Mouse (Mus musculus): ENCODE results near the gene Dgkg. TPM values are rescaled to one million over a fixed set of nuclear protein-coding genes. Genes with fewer than 3 reads are reported as not detected.

Gene Dgkg
- polyA plus RNA-seq, 1 experiment from 2014 or later = 0.76 TPM

- Histone ChIP-seq H3K4me2 (ENCODE audit: low read length) (no peak overlapping the region), H3K9me3 (ENCODE audit: control insufficient read depth, low read length) (no peaks in the 10 kb centered on the region), H3K9ac (replicated peaks; ENCODE audit: low read length) (no peak overlapping the region), H3K27me3 (ENCODE audit: control insufficient read depth, insufficient read depth, low read length) (no peaks in the 10 kb centered on the region), H3K4me3 (replicated peaks; ENCODE audit: low read depth, low read length) (no peak overlapping the region), H3K4me1 (ENCODE audit: control insufficient read depth, insufficient read depth, low read length) (no peaks in the 10 kb centered on the region), H3K36me3 (ENCODE audit: control insufficient read depth, insufficient read depth, low read length) (no peaks in the 10 kb centered on the region), H3K27ac (replicated peaks; ENCODE audit: low read depth, low read length) (no peak overlapping the region)
- ATAC-seq (ENCODE audit: low FRiP score, low TSS enrichment) = no peak
- 89% methylated on average over 3 of the region's 3 CpGs for WGBS
- no peak for DNase-seq
Observed at GRCm38 (mm10) chr16:22499447-22499846, 157.6 kb downstream of the Dgkg start.

GRCm38 (mm10) chr16:22497976-22498375 lies 159.0 kb downstream of the Dgkg start:
- Histone ChIP-seq H3K4me1 (ENCODE audit: control insufficient read depth, insufficient read depth, low read length) (no peaks in the 10 kb centered on the region), H3K27ac (replicated peaks; ENCODE audit: low read depth, low read length) (no peak overlapping the region), H3K4me2 (ENCODE audit: low read length) (no peak overlapping the region), H3K9ac (replicated peaks; ENCODE audit: low read length) (no peak overlapping the region), H3K4me3 (replicated peaks; ENCODE audit: low read depth, low read length) (no peak overlapping the region), H3K27me3 (ENCODE audit: control insufficient read depth, insufficient read depth, low read length) (no peaks in the 10 kb centered on the region), H3K9me3 (ENCODE audit: control insufficient read depth, low read length) (no peaks in the 10 kb centered on the region), H3K36me3 (ENCODE audit: control insufficient read depth, insufficient read depth, low read length) (no peaks in the 10 kb centered on the region)
- ATAC-seq (ENCODE audit: low FRiP score, low TSS enrichment) (no peak), DNase-seq (no peak)
- 78% methylated on average over 3 of the region's 3 CpGs for WGBS

GRCm38 (mm10) chr16:22495259-22495658 lies 161.8 kb downstream of the Dgkg start:
- Histone ChIP-seq H3K36me3 (ENCODE audit: control insufficient read depth, insufficient read depth, low read length) (no peaks in the 10 kb centered on the region), H3K27ac (replicated peaks; ENCODE audit: low read depth, low read length) (no peak overlapping the region), H3K4me2 (ENCODE audit: low read length) (no peak overlapping the region), H3K4me1 (ENCODE audit: control insufficient read depth, insufficient read depth, low read length) (no peaks in the 10 kb centered on the region), H3K9ac (replicated peaks; ENCODE audit: low read length) (no peak overlapping the region), H3K4me3 (replicated peaks; ENCODE audit: low read depth, low read length) (no peak overlapping the region), H3K9me3 (ENCODE audit: control insufficient read depth, low read length) (no peaks in the 10 kb centered on the region), H3K27me3 (ENCODE audit: control insufficient read depth, insufficient read depth, low read length) (no peaks in the 10 kb centered on the region)
- WGBS = 81% methylated on average over 5 of the region's 5 CpGs
- no peak for DNase-seq
- ATAC-seq (ENCODE audit: low FRiP score, low TSS enrichment) = no peak

GRCm38 (mm10) chr16:22494815-22495214 lies 162.2 kb downstream of the Dgkg start:
- DNase-seq = no peak
- no peak overlapping the region for H3K27ac ChIP-seq (replicated peaks; ENCODE audit: low read depth, low read length)
- H3K4me2 ChIP-seq (ENCODE audit: low read length) = no peak overlapping the region
- no peaks in the 10 kb centered on the region for H3K4me1 ChIP-seq (ENCODE audit: control insufficient read depth, insufficient read depth, low read length)
- H3K27me3 ChIP-seq (ENCODE audit: control insufficient read depth, insufficient read depth, low read length) = no peaks in the 10 kb centered on the region
- H3K36me3 ChIP-seq (ENCODE audit: control insufficient read depth, insufficient read depth, low read length) = no peaks in the 10 kb centered on the region
- no peak overlapping the region for H3K9ac ChIP-seq (replicated peaks; ENCODE audit: low read length)
- no peak for ATAC-seq (ENCODE audit: low FRiP score, low TSS enrichment)
- 77% methylated on average over 5 of the region's 5 CpGs for WGBS
- H3K9me3 ChIP-seq (ENCODE audit: control insufficient read depth, low read length) = no peaks in the 10 kb centered on the region
- no peak overlapping the region for H3K4me3 ChIP-seq (replicated peaks; ENCODE audit: low read depth, low read length)

- Histone ChIP-seq H3K27ac (replicated peaks; ENCODE audit: low read depth, low read length) (no peak overlapping the region), H3K4me1 (ENCODE audit: control insufficient read depth, insufficient read depth, low read length) (no peaks in the 10 kb centered on the region), H3K27me3 (ENCODE audit: control insufficient read depth, insufficient read depth, low read length) (no peaks in the 10 kb centered on the region), H3K9me3 (ENCODE audit: control insufficient read depth, low read length) (no peaks in the 10 kb centered on the region), H3K36me3 (ENCODE audit: control insufficient read depth, insufficient read depth, low read length) (no peaks in the 10 kb centered on the region), H3K4me2 (ENCODE audit: low read length) (no peak overlapping the region), H3K4me3 (replicated peaks; ENCODE audit: low read depth, low read length) (no peak overlapping the region), H3K9ac (replicated peaks; ENCODE audit: low read length) (no peak overlapping the region)
- DNase-seq (no peak), ATAC-seq (ENCODE audit: low FRiP score, low TSS enrichment) (no peak)
- 65% methylated on average over 4 of the region's 4 CpGs for WGBS
Observed at GRCm38 (mm10) chr16:22493396-22493795, 163.6 kb downstream of the Dgkg start.

GRCm38 (mm10) chr16:22491446-22492166 lies 165.4 kb downstream of the Dgkg start:
- Histone ChIP-seq H3K9ac (replicated peaks; ENCODE audit: low read length) (no peak overlapping the region), H3K36me3 (ENCODE audit: control insufficient read depth, insufficient read depth, low read length) (no peaks in the 10 kb centered on the region), H3K4me1 (ENCODE audit: control insufficient read depth, insufficient read depth, low read length) (no peaks in the 10 kb centered on the region), H3K27ac (replicated peaks; ENCODE audit: low read depth, low read length) (no peak overlapping the region), H3K4me2 (ENCODE audit: low read length) (no peak overlapping the region), H3K4me3 (replicated peaks; ENCODE audit: low read depth, low read length) (no peak overlapping the region), H3K27me3 (ENCODE audit: control insufficient read depth, insufficient read depth, low read length) (no peaks in the 10 kb centered on the region), H3K9me3 (ENCODE audit: control insufficient read depth, low read length) (no peaks in the 10 kb centered on the region)
- 81% methylated on average over 9 of the region's 9 CpGs for WGBS
- DNase-seq (no peak), ATAC-seq (ENCODE audit: low FRiP score, low TSS enrichment) (no peak)

- H3K27ac ChIP-seq (replicated peaks; ENCODE audit: low read depth, low read length) = no peak overlapping the region
- no peaks in the 10 kb centered on the region for H3K27me3 ChIP-seq (ENCODE audit: control insufficient read depth, insufficient read depth, low read length)
- no peak overlapping the region for H3K4me2 ChIP-seq (ENCODE audit: low read length)
- ATAC-seq (ENCODE audit: low FRiP score, low TSS enrichment) (no peak), DNase-seq (no peak)
- H3K36me3 ChIP-seq (ENCODE audit: control insufficient read depth, insufficient read depth, low read length) = no peaks in the 10 kb centered on the region
- H3K4me1 ChIP-seq (ENCODE audit: control insufficient read depth, insufficient read depth, low read length) = no peaks in the 10 kb centered on the region
- no peaks in the 10 kb centered on the region for H3K9me3 ChIP-seq (ENCODE audit: control insufficient read depth, low read length)
- WGBS = 81% methylated on average over 1 of the region's 1 CpGs
- H3K9ac ChIP-seq (replicated peaks; ENCODE audit: low read length) = no peak overlapping the region
- H3K4me3 ChIP-seq (replicated peaks; ENCODE audit: low read depth, low read length) = no peak overlapping the region
Observed at GRCm38 (mm10) chr16:22483900-22484299, 173.1 kb downstream of the Dgkg start.

GRCm38 (mm10) chr16:22479322-22479721 lies 177.7 kb downstream of the Dgkg start:
- H3K27me3 ChIP-seq (ENCODE audit: control insufficient read depth, insufficient read depth, low read length) = no peaks in the 10 kb centered on the region
- 94% methylated on average over 8 of the region's 8 CpGs for WGBS
- no peak overlapping the region for H3K4me3 ChIP-seq (replicated peaks; ENCODE audit: low read depth, low read length)
- no peak for ATAC-seq (ENCODE audit: low FRiP score, low TSS enrichment)
- no peak overlapping the region for H3K9ac ChIP-seq (replicated peaks; ENCODE audit: low read length)
- H3K36me3 ChIP-seq (ENCODE audit: control insufficient read depth, insufficient read depth, low read length) = no peaks in the 10 kb centered on the region
- H3K4me2 ChIP-seq (ENCODE audit: low read length) = no peak overlapping the region
- no peaks in the 10 kb centered on the region for H3K4me1 ChIP-seq (ENCODE audit: control insufficient read depth, insufficient read depth, low read length)
- no peak for DNase-seq
- H3K9me3 ChIP-seq (ENCODE audit: control insufficient read depth, low read length) = no peaks in the 10 kb centered on the region
- no peak overlapping the region for H3K27ac ChIP-seq (replicated peaks; ENCODE audit: low read depth, low read length)

- no peaks in the 10 kb centered on the region for H3K27me3 ChIP-seq (ENCODE audit: control insufficient read depth, insufficient read depth, low read length)
- no peak overlapping the region for H3K4me2 ChIP-seq (ENCODE audit: low read length)
- no peaks in the 10 kb centered on the region for H3K4me1 ChIP-seq (ENCODE audit: control insufficient read depth, insufficient read depth, low read length)
- DNase-seq = no peak
- ATAC-seq (ENCODE audit: low FRiP score, low TSS enrichment) = no peak
- no peaks in the 10 kb centered on the region for H3K9me3 ChIP-seq (ENCODE audit: control insufficient read depth, low read length)
- H3K36me3 ChIP-seq (ENCODE audit: control insufficient read depth, insufficient read depth, low read length) = no peaks in the 10 kb centered on the region
- 94% methylated on average over 2 of the region's 2 CpGs for WGBS
- H3K9ac ChIP-seq (replicated peaks; ENCODE audit: low read length) = no peak overlapping the region
- H3K4me3 ChIP-seq (replicated peaks; ENCODE audit: low read depth, low read length) = no peak overlapping the region
- no peak overlapping the region for H3K27ac ChIP-seq (replicated peaks; ENCODE audit: low read depth, low read length)
Observed at GRCm38 (mm10) chr16:22471728-22472127, 185.3 kb downstream of the Dgkg start.
